Mouse (Mus musculus) MEL (cell line): ENCODE measurements around the gene Sox10. TPM values are rescaled to one million over a fixed set of nuclear protein-coding genes. Genes with fewer than 3 reads are reported as not detected.

Source experiments
- DNase-seq: peaks from one replicate; pipeline ENCODE4 v3.0.0; 2011; ENCODE audit warnings: low read depth, low spot score
- H3K27ac ChIP-seq: 2 replicates; pipeline ENCODE4 v1.5.1; 2012; ENCODE audit warnings: low read depth, mild to moderate bottlenecking, control low read depth, low read length, moderate library complexity; ENCODE audit not compliant: control insufficient read depth
- H3K27me3 ChIP-seq, 2 experiments: fragments of 150-350 bp in 1 of 2; sonication (generic) in 1 of 2; 2 replicates each; pipeline ENCODE4 v1.6.1; 2012; ENCODE audit warnings: low read length in 2 of 2, mild to moderate bottlenecking in 2 of 2, improper control_type of control experiment in 1 of 2, moderate library complexity in 1 of 2; ENCODE audit not compliant: insufficient read depth in 2 of 2, control insufficient read depth in 1 of 2
- H3K36me3 ChIP-seq, 2 experiments: 2 replicates each; pipeline ENCODE4 v1.6.1; 2012 to 2014; ENCODE audit warnings: low read length in 2 of 2, improper control_type of control experiment in 1 of 2, inconsistent platforms in 1 of 2, mild to moderate bottlenecking in 1 of 2; ENCODE audit not compliant: insufficient read depth in 2 of 2, control insufficient read depth in 1 of 2
- H3K4me1 ChIP-seq, 2 experiments: fragments of 150-350 bp in 1 of 2; sonication (generic) in 1 of 2; 2 replicates each; pipeline ENCODE4 v1.6.1; 2012; ENCODE audit warnings: low read length in 2 of 2, improper control_type of control experiment in 1 of 2, mild to moderate bottlenecking in 1 of 2; ENCODE audit not compliant: insufficient read depth in 2 of 2, control insufficient read depth in 1 of 2
- H3K4me3 ChIP-seq, 2 experiments: fragments of 150-350 bp in 1 of 2; sonication (generic) in 1 of 2; 2 replicates each; pipeline ENCODE4 v1.5.1; 2012; ENCODE audit warnings: low read depth in 2 of 2, low read length in 2 of 2, mild to moderate bottlenecking in 2 of 2, moderate library complexity in 2 of 2, control low read depth in 1 of 2, improper control_type of control experiment in 1 of 2; ENCODE audit not compliant: control insufficient read depth in 1 of 2, insufficient read depth in 1 of 2
- H3K79me2 ChIP-seq: 2 replicates; pipeline ENCODE4 v1.6.1; 2012; ENCODE audit warnings: mild to moderate bottlenecking, low read length, moderate library complexity; ENCODE audit not compliant: control insufficient read depth, poor library complexity, insufficient read depth
- H3K9ac ChIP-seq: 2 replicates; pipeline ENCODE4 v1.6.1; 2012; ENCODE audit warnings: low read depth, mild to moderate bottlenecking, control low read depth, low read length, moderate library complexity; ENCODE audit not compliant: control insufficient read depth, poor library complexity, severe bottlenecking
- H3K9me3 ChIP-seq: fragments of 150-350 bp; sonication (generic); replicated peaks from 2 replicates; pipeline ENCODE4 v1.6.1; 2012; ENCODE audit warnings: mild to moderate bottlenecking, low read length, improper control_type of control experiment, moderate library complexity; ENCODE audit not compliant: insufficient read depth
- CHD1 ChIP-seq: IDR thresholded peaks from 2 replicates; pipeline ENCODE4 v1.6.1; 2012; ENCODE audit warnings: low read depth, mild to moderate bottlenecking, inconsistent platforms, low read length, improper control_type of control experiment
- CTCF ChIP-seq, 3 experiments: IDR thresholded peaks in 2 of 3; conservative IDR thresholded peaks in 1 of 3; 2 replicates each; pipeline ENCODE4 v1.5.1; 2011 to 2012; ENCODE audit warnings: low read length in 3 of 3, low read depth in 2 of 3, mild to moderate bottlenecking in 2 of 3, improper control_type of control experiment in 1 of 3, inconsistent platforms in 1 of 3, mixed read lengths in 1 of 3, moderate library complexity in 1 of 3; ENCODE audit not compliant: control insufficient read depth in 1 of 3, insufficient read depth in 1 of 3, poor library complexity in 1 of 3, severe bottlenecking in 1 of 3
- ELF1 ChIP-seq: IDR thresholded peaks from 2 replicates; pipeline ENCODE4 v1.6.1; 2014; ENCODE audit warnings: low read depth, mild to moderate bottlenecking, inconsistent platforms, low read length, improper control_type of control experiment, moderate library complexity
- EP300 ChIP-seq, 2 experiments: IDR thresholded peaks; 2 replicates each; pipeline ENCODE4 v1.6.1; 2011; ENCODE audit warnings: improper control_type of control experiment in 2 of 2, low read length in 2 of 2, low read depth in 1 of 2, mild to moderate bottlenecking in 1 of 2
- ETS1 ChIP-seq: IDR thresholded peaks from 2 replicates; pipeline ENCODE4 v1.6.1; 2012; ENCODE audit warnings: low read depth, mild to moderate bottlenecking, inconsistent platforms, low read length, improper control_type of control experiment, moderate library complexity
- GABPA ChIP-seq: IDR thresholded peaks from 2 replicates; pipeline ENCODE4 v1.6.1; 2012; ENCODE audit warnings: low read depth, mild to moderate bottlenecking, inconsistent platforms, low read length, improper control_type of control experiment, moderate library complexity
- GATA1 ChIP-seq: IDR thresholded peaks from 2 replicates; pipeline ENCODE4 v1.6.1; 2011; ENCODE audit warnings: low read depth, low read length, improper control_type of control experiment
- HCFC1 ChIP-seq: IDR thresholded peaks from 2 replicates; pipeline ENCODE4 v1.6.1; 2012; ENCODE audit warnings: low read depth, mild to moderate bottlenecking, inconsistent platforms, low read length, improper control_type of control experiment, moderate library complexity
- JUND ChIP-seq: IDR thresholded peaks from 2 replicates; pipeline ENCODE4 v1.6.1; 2011; ENCODE audit warnings: low read depth, mild to moderate bottlenecking, improper control_type of control experiment, low read length
- KAT2A ChIP-seq: conservative IDR thresholded peaks from 2 replicates; pipeline ENCODE4 v1.6.1; 2012; ENCODE audit warnings: low read depth, low read length, improper control_type of control experiment, inconsistent platforms
- MAZ ChIP-seq: IDR thresholded peaks from 2 replicates; pipeline ENCODE4 v1.6.1; 2012; ENCODE audit warnings: low read depth, mild to moderate bottlenecking, inconsistent platforms, low read length, improper control_type of control experiment
- MEF2A ChIP-seq: IDR thresholded peaks from 2 replicates; pipeline ENCODE4 v1.6.1; 2014; ENCODE audit warnings: low read depth, mild to moderate bottlenecking, inconsistent platforms, low read length, improper control_type of control experiment; ENCODE audit not compliant: poor library complexity, insufficient replicate concordance, severe bottlenecking; ENCODE audit errors: extremely low read depth
- NELFE ChIP-seq: IDR thresholded peaks from 2 replicates; pipeline ENCODE4 v1.6.1; 2011; ENCODE audit warnings: low read depth, low read length, improper control_type of control experiment
- NRF1 ChIP-seq: IDR thresholded peaks from 2 replicates; pipeline ENCODE4 v1.6.1; 2014; ENCODE audit warnings: low read depth, mild to moderate bottlenecking, inconsistent platforms, low read length, improper control_type of control experiment, moderate library complexity; ENCODE audit not compliant: poor library complexity, insufficient read depth, severe bottlenecking
- POLR2A ChIP-seq, 2 experiments: IDR thresholded peaks; 2 replicates each; pipeline ENCODE4 v1.6.1; 2011 to 2012; ENCODE audit warnings: low read length in 2 of 2, mild to moderate bottlenecking in 2 of 2, control low read depth in 1 of 2, improper control_type of control experiment in 1 of 2, low read depth in 1 of 2, moderate library complexity in 1 of 2; ENCODE audit not compliant: control insufficient read depth in 1 of 2, insufficient read depth in 1 of 2, poor library complexity in 1 of 2
- POLR2AphosphoS2 ChIP-seq: IDR thresholded peaks from 2 replicates; pipeline ENCODE4 v1.6.1; 2011; ENCODE audit warnings: low read length, improper control_type of control experiment
- SIN3A ChIP-seq: IDR thresholded peaks from 2 replicates; pipeline ENCODE4 v1.6.1; 2012; ENCODE audit warnings: low read length, improper control_type of control experiment, inconsistent platforms
- SMC3 ChIP-seq: IDR thresholded peaks from 2 replicates; pipeline ENCODE4 v1.6.1; 2011; ENCODE audit warnings: low read depth, low read length, improper control_type of control experiment
- TBP ChIP-seq: IDR thresholded peaks from 2 replicates; pipeline ENCODE4 v1.8.0; 2011; ENCODE audit warnings: low read depth, low read length, improper control_type of control experiment
- TCF12 ChIP-seq: IDR thresholded peaks from 2 replicates; pipeline ENCODE4 v1.6.1; 2014; ENCODE audit warnings: low read depth, mild to moderate bottlenecking, inconsistent platforms, low read length, improper control_type of control experiment, moderate library complexity
- ZMIZ1 ChIP-seq: IDR thresholded peaks from 2 replicates; pipeline ENCODE4 v1.6.1; 2012; ENCODE audit warnings: low read depth, mild to moderate bottlenecking, inconsistent platforms, low read length, improper control_type of control experiment, moderate library complexity
- polyA plus RNA-seq, 2 experiments: library from polyadenylated mRNA; stranded (reverse) in 1 of 2; unstranded in 1 of 2; fragments of >175 nt in 1 of 2; fragments of >200 nt in 1 of 2; gene quantifications; 2 replicates each; pipeline versions ENCODE4 v1.2.1 to v1.2.4; 2012; ENCODE audit warnings: low replicate concordance in 2 of 2, low read depth in 1 of 2; ENCODE audit not compliant: insufficient read length in 2 of 2, insufficient read depth in 1 of 2, missing spikeins in 1 of 2
- total RNA-seq: library from RNA; depleted of rRNA; stranded (reverse); fragments of 300-350 nt; gene quantifications from 2 replicates; pipeline ENCODE4 v1.2.3, GENCODE M21; 2012

Gene Sox10
- total and polyA plus RNA-seq, 3 experiments = not detected

DNA sequence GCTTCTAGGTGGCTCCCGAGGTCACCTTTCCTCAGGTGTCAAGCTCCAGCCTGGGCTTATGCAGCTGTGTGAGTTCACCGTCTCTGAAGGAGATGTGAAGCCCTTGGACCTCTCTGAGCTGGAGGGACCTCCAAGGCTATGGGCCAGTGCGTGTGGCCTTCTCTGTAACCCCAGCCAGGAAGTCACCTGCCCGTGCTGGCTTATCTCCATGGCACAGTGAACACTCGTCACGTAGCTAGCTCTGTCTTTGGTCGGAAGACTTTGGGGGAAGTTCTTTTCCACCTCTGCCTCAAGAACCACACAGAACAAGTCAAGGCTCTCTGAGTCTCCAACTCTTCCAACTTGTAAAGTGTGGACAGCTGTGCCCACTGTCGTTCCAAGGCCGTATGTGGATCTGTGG, 29.0 kb upstream of the Sox10 start (continued):
- TF ChIP-seq NELFE (no peak; the same call in none of the 2 replicates), MEF2A (no peak), SMC3 (no peak), GATA1 (peak; percentile 50; the same call in 1 of the 2 replicates), ZMIZ1 (no peak), CTCF (IDR thresholded peaks at IDR 0.05 in 2 of 3, conservative IDR thresholded peaks at IDR 0.05 in 1 of 3; ENCODE audit: control insufficient read depth in 1 of 3, insufficient read depth in 1 of 3, low read depth in 2 of 3, low read length in 3 of 3, poor library complexity in 1 of 3, severe bottlenecking in 1 of 3) (no peak), CHD1 (no peak), GABPA (no peak), KAT2A (no peak), NRF1 (no peak), POLR2AphosphoS2 (no peak), SIN3A (no peak), TBP (0 out of 2 replicates have a peak, but pooled peaks have one; percentile 30)

DNA sequence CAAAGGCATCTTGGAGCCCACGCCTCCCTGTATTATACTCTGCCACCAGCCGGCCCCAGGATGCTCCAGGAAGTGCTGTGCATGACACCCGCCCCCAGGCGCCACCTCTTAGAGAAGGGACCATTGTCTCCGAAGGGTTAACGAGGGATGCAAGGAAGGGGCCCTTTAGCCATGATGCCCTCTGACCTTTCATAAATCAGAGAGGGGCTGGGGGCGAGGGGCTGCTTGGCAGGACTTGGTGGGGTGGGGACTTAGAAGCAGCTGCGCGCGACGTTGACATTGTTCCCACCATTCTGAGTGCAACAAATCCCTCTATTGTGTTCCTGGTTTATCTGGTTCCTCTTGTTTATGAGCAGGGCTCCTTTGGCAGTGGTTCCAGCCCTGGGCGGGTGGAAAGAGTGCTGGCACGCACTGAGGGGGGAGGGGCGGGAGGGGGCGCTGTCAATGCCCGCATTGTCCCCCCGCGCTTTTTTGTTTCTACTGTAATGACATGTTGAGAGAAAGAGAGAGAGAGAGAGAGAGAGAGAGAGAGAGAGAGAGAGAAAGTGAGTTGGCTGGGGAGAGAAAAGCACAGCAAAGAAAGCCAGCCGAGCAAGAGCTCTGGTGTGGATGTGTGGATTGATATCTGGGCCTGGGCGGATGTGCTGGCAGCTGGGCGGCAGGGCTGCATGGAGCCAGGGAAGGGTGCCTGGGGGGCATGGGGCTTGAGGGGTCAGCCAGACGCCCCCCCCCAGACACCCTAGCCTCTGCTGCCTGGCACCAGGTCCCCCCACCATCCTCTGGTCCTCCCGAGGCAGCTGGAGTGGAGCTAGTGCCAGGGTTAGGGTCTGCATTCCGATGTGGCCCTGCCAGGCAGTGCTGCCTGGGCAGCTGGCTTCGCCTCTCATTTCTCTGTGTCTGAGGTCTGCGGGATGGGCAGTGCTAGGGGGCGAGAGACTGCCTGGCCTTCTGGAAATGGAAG, 28.1 kb upstream of the Sox10 start:
- Histone ChIP-seq H3K36me3 (peaks cover 0 to 11% of the 10 kb centered on the region in 2 experiments; a peak in 2 of 4 replicates), H3K79me2 (no peaks in the 10 kb centered on the region), H3K27me3 (no peaks in the 10 kb centered on the region; a peak in 1 of 4 replicates), H3K9ac (peak overlapping the region; percentile 65), H3K4me1 (peaks cover 8 to 14% of the 10 kb centered on the region in 2 experiments), H3K27ac (peak overlapping the region; percentile 75)
- TF ChIP-seq NELFE (peak; percentile 38; the same call in 1 of the 2 replicates), ETS1 (peak; percentile 40; the same call in 1 of the 2 replicates), EP300 (IDR thresholded peaks at IDR 0.05; ENCODE audit: low read depth in 1 of 2, low read length in 2 of 2) (peak in 1 of 2 experiments; percentile 31; a peak in 1 of 4 replicates), ELF1 (no peak), GABPA (no peak), HCFC1 (peak; percentile 69), CTCF (IDR thresholded peaks at IDR 0.05 in 2 of 3, conservative IDR thresholded peaks at IDR 0.05 in 1 of 3; ENCODE audit: control insufficient read depth in 1 of 3, insufficient read depth in 1 of 3, low read depth in 2 of 3, low read length in 3 of 3, poor library complexity in 1 of 3, severe bottlenecking in 1 of 3) (peak in 1 of 3 experiments; percentile 36; a peak in 2 of 6 replicates), TBP (0 out of 2 replicates have a peak, but pooled peaks have one; percentile 52), NRF1 (no peak), TCF12 (peak; percentile 47), MEF2A (no peak), POLR2A (IDR thresholded peaks at IDR 0.05; ENCODE audit: control insufficient read depth in 1 of 2, insufficient read depth in 1 of 2, low read depth in 1 of 2, low read length in 2 of 2, poor library complexity in 1 of 2) (peak in 1 of 2 experiments; percentile 30; a peak in 1 of 4 replicates), JUND (peak; percentile 84; the same call in 1 of the 2 replicates), SIN3A (peak; percentile 43; the same call in 1 of the 2 replicates), MAZ (peak; percentile 69; the same call in 1 of the 2 replicates)
- TF ChIP-seq, all 39 proteins: peak for 11
- DNase-seq = peak; percentile 92
- H3K4me3 ChIP-seq = peak overlapping the region; percentile 36 to 41
- no peaks in the 10 kb centered on the region for H3K9me3 ChIP-seq
